Mouse (Mus musculus) kidney, embryonic 15.5 days (tissue): ENCODE data around the gene Cd209e. TPM values are rescaled to one million over a fixed set of nuclear protein-coding genes. Genes with fewer than 3 reads are reported as not detected.
"Not testable (repeated sequence)": the region's sequence is repeated elsewhere in the genome, so short reads cannot be mapped to it uniquely, and the experiment has no call there.

ENCODE experiments used
- ATAC-seq: fragments of 200-750 bp; cut with Nextera tagmentation; replicated peaks from 2 replicates; pipeline ENCODE4 v1.8.0; 2017; ENCODE audit warnings: moderate TSS enrichment; ENCODE audit not compliant: low FRiP score
- H3K27ac ChIP-seq: fragments of 300-500 bp; sonication (generic); 2 replicates; pipeline ENCODE4 v1.5.1; 2015; ENCODE audit warnings: mild to moderate bottlenecking, inconsistent platforms
- H3K27me3 ChIP-seq: fragments of 300-500 bp; sonication (generic); 2 replicates; pipeline ENCODE4 v1.6.1; 2015; ENCODE audit warnings: inconsistent platforms
- H3K36me3 ChIP-seq: fragments of 300-500 bp; sonication (generic); 2 replicates; pipeline ENCODE4 v1.6.1; 2015; ENCODE audit warnings: inconsistent platforms
- H3K4me1 ChIP-seq: fragments of 300-500 bp; sonication (generic); 2 replicates; pipeline ENCODE4 v1.6.1; 2015; ENCODE audit warnings: inconsistent platforms
- H3K4me2 ChIP-seq: fragments of 300-500 bp; sonication (generic); 2 replicates; pipeline ENCODE4 v1.6.1; 2015; ENCODE audit warnings: moderate library complexity, mild to moderate bottlenecking, inconsistent platforms
- H3K4me3 ChIP-seq: fragments of 300-500 bp; sonication (generic); replicated peaks from 2 replicates; pipeline ENCODE4 v1.5.1; 2015; ENCODE audit warnings: mild to moderate bottlenecking, inconsistent platforms
- H3K9ac ChIP-seq: fragments of 300-500 bp; sonication (generic); 2 replicates; pipeline ENCODE4 v1.6.1; 2015; ENCODE audit warnings: mild to moderate bottlenecking, inconsistent platforms
- H3K9me3 ChIP-seq: fragments of 300-500 bp; sonication (generic); replicated peaks from 2 replicates; pipeline ENCODE4 v1.6.1; 2016; ENCODE audit warnings: inconsistent platforms
- WGBS: fragments of 180-500 bp; shearing (Covaris S2); methylation state at CpG from one replicate; pipeline ENCODE4 v1.1.7; 2015; ENCODE audit warnings: mixed read lengths; 5-methylcytosine and 5-hydroxymethylcytosine counted together
- polyA plus RNA-seq: library from polyadenylated mRNA; unstranded; fragments of >200 nt; fragmentation: Nextera tagmentation; extraction: Ambion mirVana; gene quantifications from 2 replicates; pipeline ENCODE4 v1.2.1, GENCODE M21; 2015

Gene Cd209e
- polyA plus RNA-seq: not detected in 2 replicates

DNA sequence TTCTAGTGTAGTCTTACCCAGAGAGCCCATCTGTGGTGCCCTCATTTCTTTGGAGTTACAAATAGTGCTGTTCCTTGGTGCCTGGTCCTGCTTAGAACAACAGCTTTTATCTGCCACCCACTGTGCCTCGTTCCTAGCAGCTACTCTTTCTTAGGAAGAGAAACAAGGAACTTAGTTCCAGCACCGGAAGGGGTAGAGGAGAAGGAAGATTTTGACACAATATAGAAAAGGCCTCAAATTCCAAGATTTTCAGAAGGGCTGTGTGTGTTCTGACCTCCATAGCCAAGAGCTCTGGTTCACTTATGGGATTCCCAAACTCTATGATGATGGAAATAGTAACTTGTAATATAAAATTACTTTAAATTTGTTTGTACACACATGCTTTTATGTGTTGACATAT, at the start of gene Cd209e:
Gene Cd209e, minus strand, starts transcription at position 101 of the 400 bp plus-strand sequence.
- no peaks in the 10 kb centered on the region for H3K36me3 ChIP-seq

DNA sequence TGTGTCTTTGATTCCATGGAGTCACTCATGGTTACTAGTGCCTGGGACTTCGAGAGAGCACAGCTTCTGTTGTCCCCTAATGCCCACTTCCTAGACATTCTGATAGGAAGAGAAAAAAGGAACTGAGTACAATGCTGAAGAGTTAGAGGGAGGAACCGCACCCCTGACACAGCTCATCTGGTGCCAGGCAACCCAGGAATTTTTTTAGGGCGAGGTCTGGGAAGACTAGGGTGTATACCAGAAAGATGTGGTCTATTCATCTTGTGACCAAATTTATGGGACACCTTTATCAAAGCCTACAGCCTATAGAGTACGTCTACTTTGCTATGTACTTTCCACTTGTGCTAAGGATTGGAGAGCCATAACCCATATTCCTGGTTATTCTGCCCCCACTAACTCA, 24.3 kb upstream of the Cd209e start, which contains the start of gene Cd209d:
Gene Cd209d, minus strand, starts transcription at position 101 of the 400 bp plus-strand sequence.
- Histone ChIP-seq H3K27me3 (no peaks in the 10 kb centered on the region), H3K4me2 (no peak within 1 kb of the TSS), H3K4me3 (no peak within 1 kb of the TSS), H3K27ac (no peak within 1 kb of the TSS), H3K9me3 (no peaks in the 10 kb centered on the region), H3K36me3 (no peaks in the 10 kb centered on the region), H3K9ac (no peak within 1 kb of the TSS), H3K4me1 (no peaks in the 10 kb centered on the region)
- no peak for ATAC-seq
- WGBS: 79% methylated on average over 4 of the region's 4 CpGs

More for the DNA sequence above, at the start of gene Cd209e:
- 86% methylated on average over 2 of the region's 2 CpGs for WGBS
- H3K9me3 ChIP-seq: peaks cover 3% of the 10 kb centered on the region; the same call in 1 of the 2 replicates
- H3K27ac ChIP-seq: no peak within 1 kb of the TSS
- no peaks in the 10 kb centered on the region for H3K4me1 ChIP-seq
- H3K27me3 ChIP-seq: no peaks in the 10 kb centered on the region
- H3K4me3 ChIP-seq: no peak within 1 kb of the TSS
- H3K9ac ChIP-seq: no peak within 1 kb of the TSS
- no peak within 1 kb of the TSS for H3K4me2 ChIP-seq
- ATAC-seq: no peak

DNA sequence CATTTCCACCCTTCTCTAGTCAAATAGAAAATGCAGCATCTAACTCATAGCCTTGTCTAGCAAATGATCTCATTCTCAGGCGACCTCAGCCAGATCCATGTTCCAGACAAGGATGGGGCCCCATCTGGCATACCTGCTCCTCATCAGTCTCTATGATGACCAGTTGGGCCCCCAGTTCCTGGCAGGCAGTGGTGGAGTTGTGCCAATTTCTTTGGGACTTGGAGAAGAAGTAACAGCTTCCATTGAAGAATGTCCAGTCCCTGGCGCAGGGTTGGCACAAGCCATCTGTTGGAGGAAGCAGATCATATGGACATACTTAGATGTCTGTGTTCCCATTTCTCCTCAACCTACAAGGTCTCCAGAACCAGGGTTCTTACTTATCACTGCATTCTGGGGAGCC, 22.0 kb upstream of the Cd209e start:
- WGBS: 88% methylated on average over 2 of the region's 2 CpGs
- ATAC-seq: no peak

DNA sequence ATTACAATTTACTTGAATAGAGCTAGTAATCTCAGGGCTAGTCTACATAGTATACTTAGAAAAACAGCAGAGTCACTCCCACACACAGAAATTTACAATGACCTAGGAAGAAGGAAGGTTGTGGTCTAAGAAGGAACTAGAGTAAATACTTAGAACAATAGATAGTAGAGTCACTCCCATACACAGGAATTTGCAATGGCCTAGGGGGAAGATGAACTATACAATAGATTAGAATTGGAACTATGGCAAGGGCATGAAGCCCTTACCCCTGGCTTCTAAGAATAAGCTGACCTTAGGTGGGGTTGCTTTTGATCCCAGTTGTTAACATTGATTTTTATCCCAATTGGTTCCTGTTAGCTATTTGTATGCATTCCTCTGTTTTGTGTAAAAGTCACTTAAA, 8.6 kb upstream of the Cd209e start:
- ATAC-seq, H3K9me3 ChIP-seq, H3K4me1 ChIP-seq, H3K4me2 ChIP-seq, H3K27ac ChIP-seq, H3K36me3 ChIP-seq, H3K27me3 ChIP-seq, H3K9ac ChIP-seq, H3K4me3 ChIP-seq: not testable (repeated sequence)

More for the DNA sequence above, 22.0 kb upstream of the Cd209e start:
- H3K36me3 ChIP-seq: no peaks in the 10 kb centered on the region
- no peaks in the 10 kb centered on the region for H3K27me3 ChIP-seq
- H3K9ac ChIP-seq: no peak overlapping the region
- H3K4me2 ChIP-seq: no peak overlapping the region
- H3K4me1 ChIP-seq: no peaks in the 10 kb centered on the region
- no peak overlapping the region for H3K27ac ChIP-seq
- no peaks in the 10 kb centered on the region for H3K9me3 ChIP-seq
- no peak overlapping the region for H3K4me3 ChIP-seq

DNA sequence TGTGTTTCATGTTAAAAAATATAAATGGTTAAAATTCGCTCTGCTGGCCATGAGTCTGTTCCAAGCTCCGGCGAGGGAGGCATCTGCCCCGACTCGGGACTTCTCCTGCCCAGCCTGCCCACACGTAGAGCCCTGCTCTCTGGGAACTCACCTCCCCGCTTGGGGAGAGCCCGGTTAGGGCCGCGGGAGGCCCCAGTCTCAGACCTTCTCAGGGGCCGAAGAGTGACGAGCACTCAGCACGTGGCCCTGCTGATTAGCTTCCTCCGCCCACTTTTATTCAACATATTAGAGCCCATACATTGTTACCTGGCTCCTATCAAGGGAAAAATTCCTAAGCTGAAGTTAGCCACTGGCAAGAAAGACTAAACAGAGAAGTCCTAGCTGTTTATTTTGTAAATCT, 51.0 kb downstream of the Cd209e start:
- no peaks in the 10 kb centered on the region for H3K27me3 ChIP-seq
- H3K4me3 ChIP-seq: no peak overlapping the region
- no peaks in the 10 kb centered on the region for H3K4me1 ChIP-seq
- no peak overlapping the region for H3K27ac ChIP-seq
- no peaks in the 10 kb centered on the region for H3K36me3 ChIP-seq
- 88% methylated on average over 14 of the region's 14 CpGs for WGBS
- peaks cover 21% of the 10 kb centered on the region for H3K9me3 ChIP-seq
- H3K9ac ChIP-seq: no peak overlapping the region
- no peak overlapping the region for H3K4me2 ChIP-seq
- no peak for ATAC-seq

Other genes with a start within 250 kb of the Cd209e start
- 60.4 and 65.0 TPM in 2 replicates for gene Xab2, start 233.0 kb downstream of the Cd209e start, polyA plus RNA-seq
- 108 and 116 TPM in 2 replicates for gene Pet100, start 232.8 kb downstream of the Cd209e start, polyA plus RNA-seq
- 0.34 and 0.48 TPM in 2 replicates for gene Pcp2, start 228.8 kb downstream of the Cd209e start, polyA plus RNA-seq
- 78.5 and 85.3 TPM in 2 replicates for gene Stxbp2, start 223.4 kb downstream of the Cd209e start, polyA plus RNA-seq
- 0.66 TPM in 1 of 2 replicates, not detected in the other for gene Retn, start 198.5 kb downstream of the Cd209e start, polyA plus RNA-seq
- 0.32 and 0.57 TPM in 2 replicates for gene Mcemp1, start 188.6 kb downstream of the Cd209e start, polyA plus RNA-seq
- gene Fcor, start 181.9 kb downstream of the Cd209e start, polyA plus RNA-seq: 12.4 and 12.6 TPM in 2 replicates
- 38.3 and 39.5 TPM in 2 replicates for gene Trappc5, start 178.0 kb downstream of the Cd209e start, polyA plus RNA-seq
- gene Fcer2a, start 160.1 kb downstream of the Cd209e start, polyA plus RNA-seq: 0.12 and 0.33 TPM in 2 replicates
- gene Clec4g, start 133.7 kb downstream of the Cd209e start, polyA plus RNA-seq: 0.21 and 0.44 TPM in 2 replicates
- not detected in 2 replicates for gene Cd209a, start 105.3 kb downstream of the Cd209e start, polyA plus RNA-seq
- not detected in 2 replicates for gene Cd209d, start 24.2 kb upstream of the Cd209e start, polyA plus RNA-seq
- not detected in 2 replicates for gene Cd209b, start 72.5 kb upstream of the Cd209e start, polyA plus RNA-seq
- 0.21 and 0.45 TPM in 2 replicates for gene Cd209c, start 100.4 kb upstream of the Cd209e start, polyA plus RNA-seq